Mouse (Mus musculus): ENCODE data around the gene Actrt2. TPM values are rescaled to one million over a fixed set of nuclear protein-coding genes. Genes with fewer than 3 reads are reported as not detected.

The Actrt2 gene
- polyA plus RNA-seq, 1 experiment from 2014 or later: not detected

- 67% methylated on average over 12 of the region's 12 CpGs for WGBS (ENCODE audit: insufficient replicate concordance)
- TF ChIP-seq EP300 (IDR thresholded peaks at IDR 0.05; ENCODE audit: low read depth) (no peak), CTCF (IDR thresholded peaks at IDR 0.05; ENCODE audit: low read depth) (no peak)
Observed at GRCm38 (mm10) chr4:154662681-154663215, 4.9 kb downstream of the Actrt2 start.

GRCm38 (mm10) chr4:154661256-154661655 lies 6.4 kb downstream of the Actrt2 start:
- no peak for DNase-seq

More at GRCm38 (mm10) chr4:154662681-154663215, 4.9 kb downstream of the Actrt2 start:
- DNase-seq (no peak), ATAC-seq (no peak)
- no peaks in the 10 kb centered on the region for H3K27me3 ChIP-seq (ENCODE audit: insufficient read depth, low read length)
- H3K4me3 ChIP-seq (ENCODE audit: low read depth, low read length): no peak overlapping the region
- H3K9ac ChIP-seq (replicated peaks): no peak overlapping the region
- no peaks in the 10 kb centered on the region for H3K36me3 ChIP-seq (replicated peaks; ENCODE audit: insufficient read depth, low read length)
- no peaks in the 10 kb centered on the region for H3K9me3 ChIP-seq (ENCODE audit: low read length)
- H3K4me1 ChIP-seq (ENCODE audit: insufficient read depth): no peaks in the 10 kb centered on the region
- H3K27ac ChIP-seq (ENCODE audit: low read depth): no peak overlapping the region
- H3K4me2 ChIP-seq (ENCODE audit: low read depth, low read length): no peak overlapping the region

GRCm38 (mm10) chr4:154660025-154660424 lies 7.6 kb downstream of the Actrt2 start:
- ATAC-seq (no peak), DNase-seq (no peak)
- H3K4me3 ChIP-seq (ENCODE audit: low read depth, low read length): no peak overlapping the region
- no peak overlapping the region for H3K4me2 ChIP-seq (ENCODE audit: low read depth, low read length)
- H3K4me1 ChIP-seq (ENCODE audit: insufficient read depth): no peaks in the 10 kb centered on the region
- no peak overlapping the region for H3K9ac ChIP-seq (replicated peaks)
- no peaks in the 10 kb centered on the region for H3K27me3 ChIP-seq (ENCODE audit: insufficient read depth, low read length)
- TF ChIP-seq CTCF (IDR thresholded peaks at IDR 0.05; ENCODE audit: low read depth): no peak
- no peak for TF ChIP-seq EP300 (IDR thresholded peaks at IDR 0.05; ENCODE audit: low read depth)
- no peak overlapping the region for H3K27ac ChIP-seq (ENCODE audit: low read depth)
- H3K9me3 ChIP-seq (ENCODE audit: low read length): no peaks in the 10 kb centered on the region
- no peaks in the 10 kb centered on the region for H3K36me3 ChIP-seq (replicated peaks; ENCODE audit: insufficient read depth, low read length)

More at GRCm38 (mm10) chr4:154661256-154661655, 6.4 kb downstream of the Actrt2 start:
- H3K4me3 ChIP-seq (ENCODE audit: low read depth, low read length): no peak overlapping the region
- H3K27ac ChIP-seq (ENCODE audit: low read depth): no peak overlapping the region
- 39% methylated on average over 6 of the region's 6 CpGs for WGBS (ENCODE audit: insufficient replicate concordance)
- no peak for TF ChIP-seq CTCF (IDR thresholded peaks at IDR 0.05; ENCODE audit: low read depth)
- TF ChIP-seq EP300 (IDR thresholded peaks at IDR 0.05; ENCODE audit: low read depth): no peak
- no peaks in the 10 kb centered on the region for H3K4me1 ChIP-seq (ENCODE audit: insufficient read depth)
- H3K36me3 ChIP-seq (replicated peaks; ENCODE audit: insufficient read depth, low read length): no peaks in the 10 kb centered on the region
- H3K4me2 ChIP-seq (ENCODE audit: low read depth, low read length): no peak overlapping the region
- no peaks in the 10 kb centered on the region for H3K27me3 ChIP-seq (ENCODE audit: insufficient read depth, low read length)
- H3K9ac ChIP-seq (replicated peaks): no peak overlapping the region
- H3K9me3 ChIP-seq (ENCODE audit: low read length): no peaks in the 10 kb centered on the region
- ATAC-seq: no peak

GRCm38 (mm10) chr4:154655134-154655910 lies 12.3 kb downstream of the Actrt2 start:
- WGBS (ENCODE audit: insufficient replicate concordance): 75% methylated on average over 15 of the region's 15 CpGs
- no peaks in the 10 kb centered on the region for H3K36me3 ChIP-seq (replicated peaks; ENCODE audit: insufficient read depth, low read length)
- TF ChIP-seq CTCF (IDR thresholded peaks at IDR 0.05; ENCODE audit: low read depth) (no peak), EP300 (IDR thresholded peaks at IDR 0.05; ENCODE audit: low read depth) (no peak)
- no peak for ATAC-seq
- H3K9me3 ChIP-seq (ENCODE audit: low read length): no peaks in the 10 kb centered on the region
- no peaks in the 10 kb centered on the region for H3K27me3 ChIP-seq (ENCODE audit: insufficient read depth, low read length)
- no peaks in the 10 kb centered on the region for H3K4me1 ChIP-seq (ENCODE audit: insufficient read depth)
- no peak overlapping the region for H3K27ac ChIP-seq (ENCODE audit: low read depth)
- DNase-seq: no peak
- no peak overlapping the region for H3K4me3 ChIP-seq (ENCODE audit: low read depth, low read length)
- no peak overlapping the region for H3K9ac ChIP-seq (replicated peaks)
- H3K4me2 ChIP-seq (ENCODE audit: low read depth, low read length): no peak overlapping the region

- H3K36me3 ChIP-seq (replicated peaks; ENCODE audit: insufficient read depth, low read length): no peaks in the 10 kb centered on the region
Observed at GRCm38 (mm10) chr4:154652494-154652893, 15.2 kb downstream of the Actrt2 start.

DNA sequence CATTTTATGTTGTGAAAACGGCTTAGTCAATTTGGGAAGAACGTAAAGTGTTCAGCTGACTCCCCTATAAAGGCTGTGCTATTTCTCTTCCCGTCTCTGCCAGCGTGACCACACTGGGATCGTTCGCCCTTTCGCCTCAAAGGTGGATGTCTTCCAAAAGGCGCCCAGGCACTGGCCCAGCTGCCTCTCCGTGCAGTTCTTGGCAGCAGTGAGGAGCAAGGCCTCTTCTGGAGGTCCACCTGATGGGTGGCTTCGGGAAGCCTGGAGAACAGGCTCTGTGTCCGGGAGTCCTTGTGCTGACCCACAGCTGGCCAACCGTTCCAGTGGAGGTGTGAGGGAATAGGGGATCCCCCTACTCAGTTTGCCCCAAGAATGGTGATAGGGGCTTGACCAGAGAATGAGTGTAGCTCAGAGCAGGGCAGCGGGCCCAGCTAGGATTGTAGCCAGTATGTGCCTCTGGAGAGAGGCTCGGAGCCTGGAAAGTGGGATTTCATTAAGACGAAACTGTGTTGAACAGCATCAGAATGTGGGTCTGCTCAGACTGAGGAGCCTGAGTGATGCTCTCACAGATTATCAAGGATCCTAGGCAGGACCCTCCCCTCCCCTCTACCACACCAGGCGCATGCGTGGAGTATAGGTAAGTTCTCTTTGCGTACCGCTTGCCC lies 18.5 kb downstream of the Actrt2 start:
- Histone ChIP-seq H3K4me3 (ENCODE audit: low read depth, low read length) (no peak overlapping the region), H3K4me1 (ENCODE audit: insufficient read depth) (no peaks in the 10 kb centered on the region), H3K9me3 (ENCODE audit: low read length) (peaks cover 3% of the 10 kb centered on the region; the same call in 1 of the 2 replicates), H3K4me2 (ENCODE audit: low read depth, low read length) (no peak overlapping the region), H3K27me3 (ENCODE audit: insufficient read depth, low read length) (no peaks in the 10 kb centered on the region), H3K27ac (ENCODE audit: low read depth) (no peak overlapping the region), H3K36me3 (replicated peaks; ENCODE audit: insufficient read depth, low read length) (no peaks in the 10 kb centered on the region), H3K9ac (replicated peaks) (no peak overlapping the region)
- 73% methylated on average over 19 of the region's 19 CpGs for WGBS (ENCODE audit: insufficient replicate concordance)
- TF ChIP-seq EP300 (IDR thresholded peaks at IDR 0.05; ENCODE audit: low read depth) (no peak), CTCF (IDR thresholded peaks at IDR 0.05; ENCODE audit: low read depth) (no peak)
- DNase-seq: no peak
- ATAC-seq: no peak

More at GRCm38 (mm10) chr4:154652494-154652893, 15.2 kb downstream of the Actrt2 start:
- TF ChIP-seq EP300 (IDR thresholded peaks at IDR 0.05; ENCODE audit: low read depth) (no peak), CTCF (IDR thresholded peaks at IDR 0.05; ENCODE audit: low read depth) (no peak)
- Histone ChIP-seq H3K9ac (replicated peaks) (no peak overlapping the region), H3K4me3 (ENCODE audit: low read depth, low read length) (no peak overlapping the region), H3K27ac (ENCODE audit: low read depth) (no peak overlapping the region), H3K9me3 (ENCODE audit: low read length) (no peaks in the 10 kb centered on the region), H3K27me3 (ENCODE audit: insufficient read depth, low read length) (no peaks in the 10 kb centered on the region), H3K4me2 (ENCODE audit: low read depth, low read length) (no peak overlapping the region), H3K4me1 (ENCODE audit: insufficient read depth) (no peaks in the 10 kb centered on the region)
- DNase-seq (no peak), ATAC-seq (no peak)
- 36% methylated on average over 5 of the region's 5 CpGs for WGBS (ENCODE audit: insufficient replicate concordance)
